Mouse (Mus musculus) neural tube, embryonic 14.5 days (tissue): ENCODE results near the gene Rgl1. TPM values are rescaled to one million over a fixed set of nuclear protein-coding genes. Genes with fewer than 3 reads are reported as not detected.

ENCODE experiments used
- ATAC-seq: fragments of 200-750 bp; cut with Nextera tagmentation; 2 replicates; pipeline ENCODE4 v1.8.0; 2017; ENCODE audit warnings: low read depth, mild to moderate bottlenecking, moderate TSS enrichment, moderate library complexity
- H3K27ac ChIP-seq: fragments of 300-500 bp; sonication (generic); 2 replicates; pipeline ENCODE4 v1.5.1; 2014; ENCODE audit warnings: low read depth, mild to moderate bottlenecking, control low read depth, low read length, moderate library complexity, mixed read lengths
- H3K27me3 ChIP-seq: fragments of 300-500 bp; sonication (generic); 2 replicates; pipeline ENCODE4 v1.6.1; 2014; ENCODE audit warnings: low read length; ENCODE audit not compliant: control insufficient read depth, insufficient read depth
- H3K36me3 ChIP-seq: fragments of 300-500 bp; sonication (generic); 2 replicates; pipeline ENCODE4 v1.6.1; 2014; ENCODE audit warnings: low read length, mixed read lengths; ENCODE audit not compliant: control insufficient read depth, insufficient read depth
- H3K4me1 ChIP-seq: fragments of 300-500 bp; sonication (generic); 2 replicates; pipeline ENCODE4 v1.6.1; 2014; ENCODE audit warnings: low read length; ENCODE audit not compliant: control insufficient read depth, insufficient read depth
- H3K4me2 ChIP-seq: fragments of 300-500 bp; sonication (generic); 2 replicates; pipeline ENCODE4 v1.6.1; 2014; ENCODE audit warnings: mild to moderate bottlenecking, low read depth, low read length, control low read depth
- H3K4me3 ChIP-seq: fragments of 300-500 bp; sonication (generic); 2 replicates; pipeline ENCODE4 v1.5.1; 2014; ENCODE audit warnings: low read depth, low read length, control low read depth, mixed read lengths
- H3K9ac ChIP-seq: fragments of 300-500 bp; sonication (generic); replicated peaks from 2 replicates; pipeline ENCODE4 v1.6.1; 2014; ENCODE audit warnings: low read depth, mild to moderate bottlenecking, control low read depth, low read length, mixed read lengths
- H3K9me3 ChIP-seq: fragments of 300-500 bp; sonication (generic); 2 replicates; pipeline ENCODE4 v1.6.1; 2016; ENCODE audit warnings: low read length; ENCODE audit not compliant: control insufficient read depth
- WGBS: fragments of 180-500 bp; shearing (Covaris S2); extraction: QIAGEN DNeasy Blood & Tissue Kit; methylation state at CpG from one replicate; pipeline ENCODE4 v1.1.7; 2014; 5-methylcytosine and 5-hydroxymethylcytosine counted together
- polyA plus RNA-seq: library from polyadenylated mRNA; unstranded; fragments of >200 nt; fragmentation: Nextera tagmentation; extraction: Ambion mirVana; gene quantifications from 2 replicates; pipeline ENCODE4 v1.2.1, GENCODE M21; 2014

The Rgl1 gene
- polyA plus RNA-seq, 1 experiment from 2014 or later: 14.9 TPM

DNA sequence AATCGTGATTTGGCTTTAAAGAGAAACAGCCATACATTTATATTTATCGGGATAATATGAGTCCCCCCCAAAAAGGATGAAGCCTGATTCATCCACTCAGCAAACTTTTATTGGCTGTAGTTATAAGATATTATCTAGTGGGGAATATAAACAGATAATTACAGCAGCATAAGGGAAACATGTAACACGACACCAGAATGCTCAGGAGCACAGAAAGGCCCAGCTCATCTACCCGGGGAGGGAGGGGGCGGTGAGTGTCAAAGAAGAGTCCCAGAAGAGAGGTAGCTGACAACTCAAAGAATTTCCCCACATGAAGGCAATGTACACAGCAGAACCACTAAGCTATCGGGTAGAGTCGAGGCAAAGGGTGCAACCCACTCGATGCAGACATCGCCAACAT is 146.8 kb downstream of the Rgl1 start:
- 85% methylated on average over 9 of the region's 9 CpGs for WGBS
- no peak for ATAC-seq
- no peak overlapping the region for H3K4me3 ChIP-seq
- H3K9me3 ChIP-seq: no peaks in the 10 kb centered on the region
- H3K4me2 ChIP-seq: no peak overlapping the region
- H3K36me3 ChIP-seq: no peaks in the 10 kb centered on the region
- no peak overlapping the region for H3K9ac ChIP-seq
- H3K27ac ChIP-seq: no peak overlapping the region
- H3K4me1 ChIP-seq: peaks cover 2% of the 10 kb centered on the region; the same call in 1 of the 2 replicates
- H3K27me3 ChIP-seq: no peaks in the 10 kb centered on the region

DNA sequence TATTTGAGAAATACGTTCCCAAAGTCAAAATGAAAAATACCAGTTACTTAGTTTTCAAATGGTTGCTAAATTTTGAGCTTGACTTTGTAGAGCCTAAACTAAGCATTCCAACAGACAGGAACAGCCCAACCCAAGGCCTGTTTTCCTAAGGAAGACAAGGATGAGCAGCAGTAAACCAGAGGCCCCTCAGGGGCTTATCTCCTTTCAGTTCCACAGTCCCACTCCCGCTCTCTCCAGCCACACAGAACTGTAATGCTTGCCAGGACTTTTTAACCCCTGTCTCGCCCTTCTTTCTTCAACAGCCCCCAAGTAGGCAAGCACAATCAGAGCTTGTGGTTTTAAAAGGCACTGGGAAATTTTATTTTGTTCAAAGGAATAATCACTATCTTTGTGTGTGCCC is 147.3 kb downstream of the Rgl1 start:
- WGBS: 77% methylated on average over 3 of the region's 3 CpGs
- Histone ChIP-seq H3K27ac (no peak overlapping the region), H3K9me3 (no peaks in the 10 kb centered on the region), H3K4me3 (no peak overlapping the region), H3K36me3 (no peaks in the 10 kb centered on the region), H3K4me1 (peaks cover 2% of the 10 kb centered on the region; the same call in 1 of the 2 replicates), H3K9ac (no peak overlapping the region), H3K27me3 (no peaks in the 10 kb centered on the region), H3K4me2 (no peak overlapping the region)
- ATAC-seq: no peak

DNA sequence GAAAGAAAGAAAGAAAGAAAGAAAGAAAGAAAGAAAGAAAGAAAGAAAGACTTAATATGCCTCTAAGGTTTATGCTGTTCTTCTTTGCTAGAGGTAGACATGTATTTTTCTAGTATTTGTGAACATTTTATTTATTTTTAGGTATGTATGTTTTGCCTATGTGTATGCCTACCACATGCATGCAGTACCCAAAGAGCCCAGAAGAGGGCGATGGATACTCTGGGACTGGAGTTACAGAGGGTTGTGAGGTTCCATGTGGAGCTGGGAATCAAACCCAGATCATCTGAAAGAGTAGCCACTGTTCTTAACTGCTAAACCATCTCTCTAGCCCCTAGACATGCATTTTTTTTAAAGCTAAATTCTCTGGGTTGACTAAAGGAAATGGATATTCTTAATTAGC is 147.8 kb downstream of the Rgl1 start:
- Histone ChIP-seq H3K27ac (no peak overlapping the region), H3K4me2 (no peak overlapping the region), H3K4me3 (no peak overlapping the region), H3K27me3 (no peaks in the 10 kb centered on the region), H3K9me3 (no peaks in the 10 kb centered on the region), H3K36me3 (no peaks in the 10 kb centered on the region), H3K4me1 (peaks cover 2% of the 10 kb centered on the region; the same call in 1 of the 2 replicates), H3K9ac (no peak overlapping the region)
- ATAC-seq: no peak
- 69% methylated on average over 1 of the region's 1 CpGs for WGBS

DNA sequence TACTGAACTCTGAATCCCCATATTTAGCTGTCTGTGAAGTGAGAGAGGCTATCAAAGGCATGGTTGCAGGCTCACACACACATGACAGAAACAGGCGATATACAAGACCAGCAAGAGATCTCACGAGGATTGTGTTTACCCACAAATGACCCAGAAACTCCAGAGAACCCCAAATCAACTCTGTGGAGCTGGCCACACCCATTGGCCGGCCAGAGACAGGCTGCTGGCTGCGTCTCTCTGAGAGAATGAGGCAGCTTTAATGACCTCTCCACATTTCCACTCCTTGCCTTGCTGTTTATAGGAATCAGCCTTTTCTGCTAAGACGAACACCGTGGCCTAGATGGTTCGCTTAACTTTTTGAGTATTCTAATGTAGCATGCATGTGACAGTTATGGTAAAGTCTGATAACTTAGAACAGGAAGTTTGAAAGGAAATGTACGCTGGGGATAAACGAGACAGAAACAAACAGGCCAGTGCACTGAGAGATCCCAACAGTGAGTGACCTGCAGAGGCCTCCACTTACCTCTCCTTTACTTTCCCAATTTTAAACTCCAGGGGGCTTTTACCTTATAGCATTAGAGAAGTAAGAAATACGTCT is 148.3 kb downstream of the Rgl1 start:
- Histone ChIP-seq H3K36me3 (no peaks in the 10 kb centered on the region), H3K9me3 (no peaks in the 10 kb centered on the region), H3K27me3 (no peaks in the 10 kb centered on the region)

DNA sequence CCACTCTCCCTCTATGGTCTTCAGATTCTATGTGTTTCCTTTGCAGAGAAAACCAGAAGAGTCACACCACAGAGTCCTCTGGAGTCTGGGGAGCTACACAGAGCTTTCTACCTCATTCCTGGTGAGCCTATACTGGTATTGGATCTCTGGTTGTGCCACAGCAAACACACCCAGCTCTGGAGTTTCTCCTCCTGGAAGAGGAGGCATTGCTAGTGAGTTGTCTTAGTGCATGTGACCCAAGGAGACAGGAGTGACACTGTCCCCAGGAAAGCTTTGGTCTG is 149.4 kb downstream of the Rgl1 start:
- H3K9ac ChIP-seq: no peak overlapping the region
- no peak for ATAC-seq
- no peaks in the 10 kb centered on the region for H3K9me3 ChIP-seq
- no peaks in the 10 kb centered on the region for H3K27me3 ChIP-seq
- no peak overlapping the region for H3K27ac ChIP-seq
- H3K4me1 ChIP-seq: peaks cover 2% of the 10 kb centered on the region; the same call in 1 of the 2 replicates
- H3K4me3 ChIP-seq: no peak overlapping the region
- H3K36me3 ChIP-seq: no peaks in the 10 kb centered on the region
- H3K4me2 ChIP-seq: no peak overlapping the region

More for the DNA sequence above, 148.3 kb downstream of the Rgl1 start:
- WGBS: 85% methylated on average over 10 of the region's 10 CpGs
- Histone ChIP-seq H3K27ac (no peak overlapping the region), H3K4me2 (no peak overlapping the region), H3K4me3 (no peak overlapping the region), H3K9ac (no peak overlapping the region), H3K4me1 (peaks cover 2% of the 10 kb centered on the region; the same call in 1 of the 2 replicates)
- ATAC-seq: no peak

DNA sequence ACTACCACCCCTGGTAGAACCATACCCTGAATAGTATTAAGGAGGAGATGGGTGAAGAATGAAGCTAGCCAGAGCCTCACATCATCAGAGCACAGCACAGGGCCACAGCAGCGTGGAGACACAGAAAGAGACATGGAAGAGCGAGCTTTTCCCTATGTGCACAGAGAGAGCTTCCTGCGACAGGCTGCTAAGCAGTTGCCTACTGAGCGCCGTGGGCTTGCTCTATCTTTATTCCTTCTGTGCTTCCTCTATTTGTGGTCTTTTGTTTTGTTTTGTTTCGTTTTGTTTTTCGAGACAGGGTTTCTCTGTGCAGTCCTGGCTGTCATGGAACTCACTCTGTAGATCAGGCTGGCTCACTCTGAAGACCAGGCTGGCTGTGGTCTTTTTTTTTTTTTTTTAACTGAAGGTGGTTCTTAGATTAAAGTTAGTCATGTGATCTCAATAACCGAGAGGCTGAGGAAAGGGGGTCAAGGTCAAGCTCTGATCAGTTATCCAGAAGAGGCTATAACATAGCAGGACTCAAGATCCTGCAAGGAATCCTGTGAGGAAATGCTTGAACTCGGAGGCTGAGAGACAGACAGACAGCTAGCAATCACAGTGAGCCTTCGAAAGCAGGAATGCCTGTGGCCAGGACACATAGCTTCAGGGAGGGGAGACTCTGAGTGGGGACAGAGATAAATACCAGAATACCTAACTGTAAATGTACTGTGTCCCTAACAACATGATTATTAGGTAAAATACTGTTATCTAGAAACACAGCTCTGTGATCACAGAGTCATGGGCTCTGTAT is 150.0 kb downstream of the Rgl1 start:
- no peak for ATAC-seq
- Histone ChIP-seq H3K9ac (no peak overlapping the region), H3K4me2 (no peak overlapping the region), H3K4me1 (peaks cover 2% of the 10 kb centered on the region; the same call in 1 of the 2 replicates), H3K27ac (no peak overlapping the region), H3K36me3 (no peaks in the 10 kb centered on the region), H3K4me3 (no peak overlapping the region), H3K9me3 (no peaks in the 10 kb centered on the region), H3K27me3 (no peaks in the 10 kb centered on the region)
- WGBS: 88% methylated on average over 10 of the region's 10 CpGs

DNA sequence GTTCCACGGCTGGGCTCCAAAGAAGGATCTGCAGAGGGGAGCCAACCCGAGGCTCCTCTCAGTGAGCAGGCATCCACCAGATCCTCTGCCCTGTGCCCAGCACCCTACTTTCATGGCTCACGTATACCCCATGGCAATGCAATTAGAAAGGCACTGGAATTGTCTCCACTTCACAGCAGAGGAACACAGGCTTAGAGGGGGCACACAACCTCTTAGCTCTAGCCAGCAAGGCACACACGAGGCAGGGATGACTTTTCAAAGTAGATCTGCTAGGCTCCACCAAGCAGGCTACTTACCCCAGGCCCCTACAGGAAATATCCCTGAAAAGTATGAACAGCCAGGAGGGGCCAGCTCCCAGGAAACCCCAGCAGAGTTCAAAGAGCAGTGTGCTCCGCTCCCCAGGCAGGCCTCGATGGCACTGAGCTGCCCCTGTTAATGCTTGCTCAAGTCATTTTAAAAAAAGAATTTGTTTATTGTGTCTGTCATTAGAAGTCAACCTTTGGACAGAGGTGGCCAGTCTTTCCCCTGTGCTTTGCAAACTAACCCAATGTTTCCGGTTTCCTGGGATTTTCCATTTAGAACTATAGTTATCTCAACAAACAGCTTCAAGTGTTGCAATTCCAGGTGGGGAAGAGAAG is 151.3 kb downstream of the Rgl1 start:
- Histone ChIP-seq H3K9ac (no peak overlapping the region), H3K9me3 (no peaks in the 10 kb centered on the region), H3K27me3 (no peaks in the 10 kb centered on the region), H3K27ac (no peak overlapping the region), H3K4me2 (no peak overlapping the region), H3K4me3 (no peak overlapping the region), H3K4me1 (peaks cover 2% of the 10 kb centered on the region; the same call in 1 of the 2 replicates), H3K36me3 (no peaks in the 10 kb centered on the region)
- no peak for ATAC-seq
- 77% methylated on average over 7 of the region's 7 CpGs for WGBS

DNA sequence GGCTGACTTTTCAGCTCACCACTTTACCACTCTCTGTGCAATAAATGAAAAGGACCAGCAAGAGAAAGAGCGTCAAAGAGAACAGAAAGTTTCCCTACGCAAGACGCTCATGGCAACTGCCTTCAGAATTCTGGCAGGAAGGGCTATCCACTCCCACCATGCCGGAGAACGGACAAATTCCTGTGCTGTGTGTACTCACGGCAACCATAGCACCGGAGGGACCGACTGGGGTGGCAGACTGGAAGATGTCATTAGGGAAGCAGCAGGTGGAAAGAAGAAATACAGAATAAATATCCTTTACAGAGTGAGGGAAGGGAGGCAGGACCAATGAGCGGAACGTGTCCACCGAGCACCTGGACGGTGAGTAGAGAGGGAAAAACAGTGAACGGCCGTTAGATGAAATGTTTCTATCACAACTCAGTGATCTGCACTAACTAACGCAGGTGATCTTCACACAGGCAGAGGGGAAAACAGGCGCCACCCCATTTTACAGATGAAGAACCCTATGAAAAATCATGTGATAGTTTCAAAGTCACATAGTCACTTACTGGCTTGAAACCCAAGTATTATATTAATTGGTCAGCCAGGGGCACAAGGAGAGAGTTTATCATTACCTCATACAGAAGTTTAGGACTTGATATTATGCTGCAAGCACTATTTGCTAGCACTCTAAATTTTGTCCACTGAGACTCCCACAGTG is 152.8 kb downstream of the Rgl1 start:
- 81% methylated on average over 16 of the region's 16 CpGs for WGBS
- no peak overlapping the region for H3K4me3 ChIP-seq
- no peaks in the 10 kb centered on the region for H3K36me3 ChIP-seq
- H3K27ac ChIP-seq: no peak overlapping the region
- H3K4me1 ChIP-seq: peaks cover 2% of the 10 kb centered on the region; the same call in 1 of the 2 replicates
- no peak for ATAC-seq
- no peak overlapping the region for H3K9ac ChIP-seq
- H3K27me3 ChIP-seq: no peaks in the 10 kb centered on the region
- no peaks in the 10 kb centered on the region for H3K9me3 ChIP-seq
- H3K4me2 ChIP-seq: no peak overlapping the region
